Mouse (Mus musculus) large intestine, adult 2 months (tissue): Measurements from ENCODE around the gene Intu. TPM values are rescaled to one million over a fixed set of nuclear protein-coding genes. Genes with fewer than 3 reads are reported as not detected.

ENCODE experiments used
- DNase-seq: peaks from one replicate; pipeline ENCODE4 v3.0.0-alpha.2; 2012; ENCODE audit warnings: low read depth, low spot score
- whole genome bisulfite sequencing: fragments of 180-500 bp; shearing (Covaris S2); methylation state at CpG from one replicate; pipeline ENCODE4 v1.1.7; 2018; 5-methylcytosine and 5-hydroxymethylcytosine counted together
- polyA plus RNA-seq: library from polyadenylated mRNA; depleted of rRNA; stranded (reverse); fragments of >200 nt; gene quantifications from 2 replicates; pipeline ENCODE4 v1.2.3, GENCODE M21; 2012

Gene Intu
- polyA plus RNA-seq, 1 experiment, result 1.0 TPM

DNA sequence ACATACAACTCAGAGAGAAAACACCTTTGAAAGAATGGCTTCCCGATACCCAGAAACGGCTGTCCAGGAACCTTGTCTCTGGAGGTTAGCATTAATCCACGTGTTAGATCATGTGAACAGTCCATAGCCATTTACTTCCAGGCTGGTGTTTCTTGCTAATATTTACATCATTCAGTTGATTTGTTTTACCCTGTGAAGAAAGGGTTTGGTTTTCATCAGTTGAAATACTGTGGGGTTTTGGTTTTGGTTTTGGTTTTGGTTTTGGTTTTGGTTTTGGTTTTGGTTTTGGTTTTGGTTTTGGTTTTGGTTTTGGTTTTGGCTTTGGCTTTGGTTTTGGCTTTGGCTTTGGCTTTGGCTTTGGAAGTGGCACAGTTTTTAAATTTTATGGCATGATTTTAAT is 5.0 kb upstream of the Intu start:
- WGBS, result 84% methylated on average over 3 of the region's 3 CpGs
- DNase-seq, result no peak

DNA sequence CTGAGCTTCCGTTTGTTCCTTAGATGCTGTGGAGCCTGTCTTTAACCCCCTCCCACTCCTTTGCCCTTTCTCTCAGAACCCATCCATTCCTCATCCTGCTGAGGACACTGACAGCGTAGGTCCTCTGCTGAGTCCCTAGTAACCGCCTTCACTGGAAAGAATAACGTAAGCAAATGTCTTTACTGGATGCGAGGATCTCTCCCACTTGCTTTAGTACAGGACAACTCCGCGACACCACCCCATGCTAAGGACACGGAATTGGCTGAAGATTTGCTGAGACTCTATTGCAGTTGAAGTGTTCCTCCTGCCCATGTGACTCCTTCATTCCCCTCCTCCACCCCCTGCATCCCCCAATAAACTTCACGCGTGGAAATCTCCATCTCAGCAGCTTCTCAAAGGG is 3.9 kb upstream of the Intu start:
- no peak for DNase-seq
- 61% methylated on average over 10 of the region's 10 CpGs for WGBS

DNA sequence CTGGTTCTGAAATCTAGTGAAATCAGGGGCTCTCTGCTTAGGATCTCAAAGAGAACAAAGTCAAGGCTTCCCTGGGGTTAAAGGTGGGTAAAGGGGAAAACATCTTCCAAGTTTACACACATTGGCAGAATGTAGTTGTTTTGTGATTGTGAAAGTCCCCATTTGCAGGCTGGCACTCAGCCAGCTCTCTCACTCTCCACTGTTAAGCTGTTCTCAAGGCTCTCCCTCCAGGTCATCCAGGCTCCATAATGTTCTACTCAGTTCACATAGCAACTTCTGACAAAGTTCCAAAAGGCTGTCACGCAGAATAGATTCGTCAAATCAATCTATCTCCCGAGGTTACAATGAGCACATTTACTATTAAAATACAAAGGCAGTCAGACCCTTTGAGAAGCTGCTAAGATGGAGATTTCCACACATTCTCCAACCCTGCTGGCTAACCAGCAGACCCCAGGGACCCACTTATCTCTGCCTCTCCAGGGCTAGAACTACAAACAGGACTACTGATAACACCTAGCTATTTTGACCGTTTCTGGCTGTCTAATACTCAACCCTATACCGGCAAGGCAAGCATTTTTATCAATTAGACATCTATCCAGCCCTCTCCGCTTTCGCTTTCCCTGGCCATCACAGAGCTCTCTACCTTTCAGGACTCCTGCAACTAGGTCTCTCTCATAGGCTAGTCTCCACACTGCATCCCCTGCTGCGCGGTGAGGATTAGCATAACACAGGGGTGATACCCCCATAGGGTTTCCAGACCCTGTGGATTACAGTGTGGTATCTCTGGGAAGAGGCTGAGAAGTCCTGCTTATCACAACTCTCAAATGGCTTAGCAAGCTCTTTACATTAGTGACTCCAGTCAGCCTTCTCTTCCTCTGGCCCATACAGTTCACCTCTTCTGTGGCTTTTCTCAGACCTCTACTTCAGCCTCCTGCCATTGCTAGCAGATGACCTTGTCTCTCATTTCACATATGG is 2.8 kb upstream of the Intu start:
- 38% methylated on average over 9 of the region's 9 CpGs for WGBS
- DNase-seq, result no peak

DNA sequence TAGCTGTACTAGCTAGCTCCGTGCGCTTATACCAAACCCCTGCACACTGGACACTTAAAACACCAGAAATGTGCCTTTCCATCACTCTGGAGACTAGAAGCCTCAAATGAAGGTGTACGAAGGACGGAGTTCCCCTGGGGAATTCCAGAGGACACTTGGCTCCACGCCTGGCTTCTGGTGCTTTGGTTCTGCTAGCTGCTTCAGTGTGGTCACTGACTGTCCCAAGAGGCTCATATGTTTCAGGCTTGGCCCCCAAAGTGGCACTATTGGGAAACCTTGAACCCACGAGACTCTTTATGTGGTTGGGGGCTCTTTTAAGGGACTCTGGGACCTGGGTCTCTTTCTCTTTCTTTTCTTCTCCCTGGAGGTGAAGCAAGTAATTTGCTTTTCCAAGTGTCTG is 2.1 kb upstream of the Intu start:
- 53% methylated on average over 6 of the region's 6 CpGs for WGBS
- no peak for DNase-seq

DNA sequence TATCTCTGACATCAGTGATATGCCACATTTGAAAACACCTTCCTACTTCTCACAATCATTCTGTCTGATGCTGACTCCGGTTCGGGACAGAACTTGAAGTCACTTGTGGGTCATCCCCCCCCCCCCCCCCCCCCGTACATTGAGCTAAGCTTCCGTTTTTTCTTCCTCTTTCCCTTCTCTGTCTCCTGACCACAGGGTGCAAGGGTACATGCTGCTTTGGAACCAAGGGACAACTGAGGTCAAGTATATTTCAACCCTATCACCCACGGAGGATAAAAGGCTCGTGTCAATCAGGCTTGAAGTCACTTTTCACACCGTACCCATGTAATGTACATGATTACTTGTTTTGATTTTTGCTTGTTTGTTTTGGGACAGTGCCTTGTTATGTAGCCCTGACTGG is 241 bp upstream of the Intu start:
- DNase-seq, result no peak
- WGBS, result 18% methylated on average over 7 of the region's 7 CpGs

DNA sequence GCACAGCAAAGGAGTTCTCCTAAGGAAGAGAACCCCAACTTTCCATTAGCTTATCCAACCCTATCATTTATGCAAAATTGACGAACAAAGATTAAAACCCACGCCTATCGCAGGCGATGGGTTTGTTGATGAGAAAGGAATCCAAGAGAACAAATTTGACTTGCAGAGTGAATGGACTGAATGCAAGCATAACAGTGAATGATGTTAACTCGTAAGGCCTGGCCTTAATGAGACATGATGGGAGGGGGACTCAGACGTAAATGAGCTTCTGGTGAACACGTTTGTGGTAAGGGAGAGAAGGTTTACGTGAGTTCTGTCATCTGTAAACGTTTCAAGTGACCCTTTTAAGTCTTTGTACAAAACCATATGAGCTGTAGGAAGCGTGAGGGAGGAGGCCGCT is 1.2 kb downstream of the Intu start:
- WGBS, result 54% methylated on average over 11 of the region's 11 CpGs
- no peak for DNase-seq

DNA sequence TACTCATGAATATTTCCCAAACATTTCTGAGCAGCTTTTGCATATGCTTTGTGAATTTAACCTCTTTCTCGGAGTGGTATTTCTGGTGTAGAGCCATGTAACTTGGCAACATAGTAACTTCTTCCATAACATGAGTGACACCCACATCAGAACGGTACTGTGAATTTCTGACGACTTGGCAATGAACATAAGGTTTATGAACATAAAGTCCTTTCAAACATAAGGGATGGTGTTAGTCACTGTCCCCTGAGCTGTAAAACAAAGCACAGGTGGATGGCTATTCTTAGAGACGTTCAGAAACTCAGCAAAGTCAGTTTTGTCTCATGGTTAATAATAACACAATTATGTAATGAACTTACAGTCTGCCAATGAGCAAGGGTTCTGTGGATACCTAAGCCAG is 3.1 kb downstream of the Intu start:
- no peak for DNase-seq
- 57% methylated on average over 4 of the region's 4 CpGs for WGBS

DNA sequence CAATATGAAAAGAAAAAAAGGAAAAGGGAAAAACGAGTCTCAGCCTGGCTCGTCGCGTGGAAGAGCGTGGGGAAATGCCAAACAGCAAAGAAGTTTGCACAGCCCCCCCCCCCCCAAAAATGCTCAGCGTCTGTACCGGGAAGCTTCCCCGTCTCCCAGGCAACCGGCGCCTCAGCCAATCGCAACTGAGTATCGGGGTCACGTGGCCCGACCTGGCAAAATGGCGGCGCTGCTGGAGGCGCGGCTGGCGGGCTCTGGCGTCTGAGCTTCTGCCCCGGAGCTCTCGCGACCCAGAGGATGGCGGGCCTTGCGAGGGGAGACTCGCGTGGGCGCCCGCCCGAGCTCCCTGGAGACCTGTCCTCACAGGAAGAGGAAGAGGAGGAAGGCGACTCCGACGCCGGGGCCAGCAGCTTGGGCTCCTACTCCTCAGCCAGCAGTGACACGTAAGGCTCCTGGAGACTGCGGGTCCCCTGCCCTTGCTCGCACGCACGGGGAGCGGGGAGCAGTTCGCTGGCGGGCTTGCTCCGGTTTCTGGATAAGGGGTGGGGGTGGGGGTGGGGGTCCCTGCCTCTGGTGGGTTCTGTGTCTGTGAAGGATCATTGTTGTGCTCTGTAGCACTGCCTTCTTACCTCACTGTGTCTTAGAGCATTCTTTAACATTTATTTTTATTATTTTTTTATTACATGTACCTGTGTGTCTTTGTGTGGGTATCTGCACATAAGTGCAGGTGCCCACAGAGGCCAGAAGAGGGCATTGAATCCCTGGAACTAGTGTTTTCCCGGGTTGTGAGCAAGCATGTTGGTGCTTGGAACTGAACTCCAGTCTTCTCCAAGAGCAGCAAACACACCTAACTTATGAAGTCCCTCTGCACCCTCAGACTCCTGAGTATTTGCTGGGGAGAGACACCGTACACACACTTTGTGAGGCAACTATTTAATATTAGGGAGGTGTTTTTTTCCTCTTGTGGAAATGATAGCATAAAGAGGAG is 9.8 kb downstream of the Intu start:
- peak; percentile 52 for DNase-seq
- 4% methylated on average over 44 of the region's 45 CpGs for WGBS

DNA sequence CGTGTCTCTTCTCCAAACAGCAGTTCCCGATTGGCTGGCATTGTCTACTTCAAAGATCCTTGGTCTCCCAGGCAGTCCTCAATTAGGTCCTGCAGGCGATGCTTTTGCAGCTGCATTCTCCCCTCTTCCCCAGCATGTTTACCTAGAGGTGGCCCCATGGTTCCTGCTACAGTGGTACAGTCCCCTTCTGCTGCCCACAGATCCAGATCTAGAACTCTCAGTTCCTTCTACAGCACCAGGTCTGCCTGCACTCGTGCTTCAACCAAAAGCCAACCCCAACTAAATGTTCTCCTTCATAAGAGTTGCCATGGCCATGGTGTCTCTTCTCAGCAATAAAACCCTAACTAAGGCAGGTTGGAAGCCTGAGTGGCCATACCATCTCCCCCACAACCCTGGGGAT is 15.5 kb downstream of the Intu start:
- no peak for DNase-seq
- WGBS, result 86% methylated on average over 4 of the region's 4 CpGs

DNA sequence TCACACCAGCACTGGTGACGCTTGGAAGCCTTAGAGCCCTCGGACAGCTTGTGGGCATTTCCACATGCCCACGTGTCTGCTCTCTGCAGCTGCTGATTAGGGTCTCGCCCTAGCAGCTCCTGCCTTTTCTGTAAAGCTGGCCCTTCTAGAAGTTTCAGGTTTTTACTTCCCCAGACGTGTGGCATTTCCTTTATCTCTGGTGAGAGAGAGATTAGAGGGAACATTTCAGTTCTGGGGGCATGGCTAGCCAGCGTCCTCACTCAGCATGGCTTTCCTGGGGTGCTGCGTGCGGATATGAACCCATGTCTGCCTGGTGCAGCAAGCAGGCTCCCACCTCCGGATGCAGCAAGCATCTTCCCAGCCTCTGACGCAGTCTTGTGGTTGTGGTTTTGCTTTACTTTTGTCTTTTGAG is 121.9 kb downstream of the Intu start:
- 74% methylated on average over 10 of the region's 10 CpGs for WGBS
- no peak for DNase-seq

DNA sequence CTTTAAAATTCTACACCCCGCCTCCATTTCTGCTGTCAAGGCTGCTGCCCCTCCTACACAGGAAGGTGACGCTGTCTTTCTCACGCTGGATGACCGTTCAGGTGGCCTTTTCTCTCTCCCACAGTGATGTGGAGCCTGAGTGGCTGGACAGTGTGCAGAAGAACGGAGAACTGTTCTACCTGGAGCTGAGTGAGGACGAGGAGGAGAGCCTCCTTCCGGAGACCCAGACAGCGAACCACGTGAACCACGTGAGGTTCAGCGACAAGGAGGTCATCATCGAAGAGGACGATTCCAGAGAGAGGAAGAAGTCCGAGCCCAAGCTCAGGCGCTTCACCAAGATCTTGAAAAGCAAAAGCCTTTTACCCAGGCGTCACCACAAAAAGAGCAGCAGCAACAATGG is 122.5 kb downstream of the Intu start:
- no peak for DNase-seq
- WGBS, result 93% methylated on average over 16 of the region's 16 CpGs

DNA sequence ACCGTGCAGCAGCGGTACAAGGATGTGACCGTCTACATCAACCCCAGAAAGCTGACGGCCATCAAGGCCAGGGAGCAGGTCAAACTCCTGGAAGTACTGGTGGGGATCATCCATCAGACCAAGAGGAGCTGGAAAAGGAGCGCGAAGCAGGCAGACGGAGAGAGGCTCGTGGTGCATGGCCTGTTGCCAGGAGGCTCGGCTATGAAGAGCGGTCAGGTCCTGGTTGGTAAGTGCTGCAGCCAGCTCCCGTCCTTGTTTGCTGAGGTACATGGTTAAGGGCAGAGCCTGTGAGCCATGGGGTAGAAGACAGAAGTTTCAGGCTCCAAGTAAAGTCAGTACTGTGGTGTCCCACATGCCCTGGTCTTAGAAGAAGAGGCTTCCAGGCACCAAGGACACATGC is 122.9 kb downstream of the Intu start:
- DNase-seq, result no peak
- WGBS, result 85% methylated on average over 11 of the region's 11 CpGs

DNA sequence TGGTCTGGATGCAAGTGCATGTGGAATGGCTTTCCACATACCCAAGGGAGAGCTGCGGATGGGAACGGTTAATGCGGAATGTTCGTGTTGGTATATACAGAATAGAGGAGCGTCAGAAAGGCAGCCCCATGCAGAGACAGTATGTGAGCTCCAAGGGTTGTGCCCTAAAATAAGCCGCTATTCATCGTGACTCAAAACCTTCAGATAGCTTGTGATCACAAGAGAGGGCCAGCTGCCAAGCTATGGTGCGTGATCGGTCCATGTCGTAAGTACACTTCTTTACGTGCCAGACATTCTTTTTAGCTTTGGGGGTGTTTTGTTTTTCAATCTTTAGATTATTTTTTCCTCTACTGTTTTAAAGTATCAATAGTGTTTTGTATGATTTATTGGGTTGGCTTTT is 124.5 kb downstream of the Intu start:
- DNase-seq, result no peak
- WGBS, result 96% methylated on average over 11 of the region's 11 CpGs

DNA sequence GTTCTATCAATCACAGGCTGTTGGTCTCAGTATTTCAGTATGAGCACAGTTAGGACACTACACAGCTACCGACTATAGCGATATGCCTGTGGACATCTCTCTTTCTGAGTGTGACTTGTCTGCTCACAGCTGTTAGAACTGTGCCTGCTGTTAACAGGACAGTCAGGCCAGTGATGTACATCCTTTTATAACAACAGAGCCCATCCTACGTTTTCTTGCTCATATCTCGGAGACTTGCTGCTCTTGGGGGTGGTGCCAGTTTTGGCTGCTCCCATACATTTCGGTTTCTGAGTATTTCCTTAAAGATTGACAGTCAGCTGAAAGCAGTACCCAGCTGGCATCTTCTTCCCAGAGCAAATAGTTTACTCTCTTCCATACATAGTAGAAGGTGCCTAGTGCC is 125.3 kb downstream of the Intu start:
- no peak for DNase-seq
- 95% methylated on average over 5 of the region's 5 CpGs for WGBS

DNA sequence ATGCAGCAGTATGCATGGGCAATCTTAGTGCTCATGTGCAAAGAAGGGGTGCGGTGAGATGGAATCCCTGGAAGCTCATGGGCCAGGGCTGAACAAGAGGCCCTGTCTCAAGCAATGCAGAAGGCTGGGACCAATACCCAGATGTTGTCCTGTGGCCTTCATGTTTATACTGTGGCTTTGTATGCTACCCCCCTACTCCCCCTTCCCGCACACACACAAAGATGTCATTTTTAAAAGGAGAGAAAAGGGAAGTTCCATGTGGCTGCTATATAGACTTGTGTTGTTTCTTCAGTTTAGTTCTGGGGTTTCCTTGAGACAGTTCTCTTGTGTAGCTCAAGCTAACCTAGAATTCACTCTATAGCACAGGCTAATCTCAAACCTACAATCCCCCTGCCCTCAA is 129.1 kb downstream of the Intu start:
- DNase-seq, result no peak
- 94% methylated on average over 2 of the region's 2 CpGs for WGBS

DNA sequence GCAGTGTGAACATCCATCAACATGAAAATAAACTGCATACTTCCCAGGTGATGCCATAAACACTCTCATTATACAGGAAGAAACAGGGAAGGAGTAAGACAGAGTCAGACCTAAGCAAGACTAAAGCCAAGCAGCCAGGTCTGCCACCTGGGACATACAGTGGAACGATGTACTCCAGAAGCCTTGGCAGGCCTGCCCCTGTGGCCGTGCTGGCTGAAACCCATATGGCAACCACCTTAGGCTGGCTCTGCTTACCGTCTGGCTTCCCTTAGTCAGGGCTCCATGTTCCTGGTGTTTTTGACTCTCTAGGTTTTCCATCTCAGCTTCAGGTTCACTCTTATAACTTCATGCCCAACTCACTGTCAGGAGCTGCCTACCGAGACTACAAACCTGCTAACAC is 135.0 kb downstream of the Intu start:
- DNase-seq, result no peak
- WGBS, result 93% methylated on average over 4 of the region's 4 CpGs

DNA sequence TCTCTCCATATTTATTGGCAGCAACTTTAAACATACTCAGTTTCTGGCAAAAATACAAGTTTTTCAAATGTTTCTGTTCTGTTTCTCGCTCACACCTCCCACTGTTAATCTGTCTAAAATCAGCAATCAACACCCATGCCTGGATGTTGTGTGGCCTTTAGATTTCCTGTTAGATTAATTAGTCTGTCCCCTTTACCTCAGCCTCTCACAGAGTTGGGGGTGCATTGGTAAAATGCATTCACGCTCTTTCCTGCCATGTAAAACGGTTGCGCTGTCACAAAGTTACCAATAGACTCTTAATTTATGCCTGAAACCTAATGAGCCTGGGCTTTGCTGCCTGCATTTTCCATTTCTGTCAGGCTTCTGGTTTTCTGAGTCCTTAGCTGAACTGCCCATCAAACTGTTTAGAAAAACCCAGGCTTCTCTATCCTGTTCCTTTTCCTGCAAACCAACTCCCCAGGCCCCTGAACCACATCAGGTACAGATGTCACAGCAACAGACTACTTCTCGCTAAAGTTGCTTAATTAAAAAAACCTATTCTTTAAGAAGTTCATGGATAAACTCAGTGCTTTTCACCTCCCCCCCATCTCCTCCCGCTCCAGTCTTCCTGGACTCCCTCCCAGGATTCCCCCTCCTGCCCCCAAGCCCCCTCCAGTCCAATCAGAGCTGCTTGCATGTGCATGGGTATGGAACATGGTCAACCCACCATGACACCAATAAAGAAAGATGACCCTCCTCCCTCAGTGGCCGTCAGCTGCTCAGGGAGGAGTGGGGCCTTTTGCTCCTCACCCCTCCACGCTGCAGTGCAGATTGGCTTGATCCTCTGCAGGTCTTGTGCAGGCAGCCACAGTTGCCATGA is 136.0 kb downstream of the Intu start:
- no peak for DNase-seq
- 91% methylated on average over 8 of the region's 8 CpGs for WGBS

DNA sequence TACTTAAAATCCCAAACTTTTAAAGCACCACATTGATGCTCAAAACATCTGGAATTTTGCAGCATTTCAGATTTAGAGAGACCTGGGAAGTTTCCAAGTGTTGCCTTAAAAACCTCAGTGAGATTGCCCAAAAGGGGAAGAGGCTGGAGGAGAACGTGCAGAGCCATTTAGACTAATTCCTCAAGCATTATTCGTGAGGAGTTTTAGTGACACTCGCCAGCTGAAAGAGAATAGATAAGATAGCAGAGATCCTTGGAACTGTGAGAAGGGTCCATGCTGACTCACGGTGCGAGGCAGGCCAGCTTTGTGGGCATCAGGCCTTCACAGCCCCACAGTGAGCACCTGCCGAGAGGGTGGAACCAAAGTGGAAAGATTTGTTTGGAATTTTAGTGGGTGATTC is 137.8 kb downstream of the Intu start:
- WGBS, result 82% methylated on average over 6 of the region's 6 CpGs
- DNase-seq, result no peak

DNA sequence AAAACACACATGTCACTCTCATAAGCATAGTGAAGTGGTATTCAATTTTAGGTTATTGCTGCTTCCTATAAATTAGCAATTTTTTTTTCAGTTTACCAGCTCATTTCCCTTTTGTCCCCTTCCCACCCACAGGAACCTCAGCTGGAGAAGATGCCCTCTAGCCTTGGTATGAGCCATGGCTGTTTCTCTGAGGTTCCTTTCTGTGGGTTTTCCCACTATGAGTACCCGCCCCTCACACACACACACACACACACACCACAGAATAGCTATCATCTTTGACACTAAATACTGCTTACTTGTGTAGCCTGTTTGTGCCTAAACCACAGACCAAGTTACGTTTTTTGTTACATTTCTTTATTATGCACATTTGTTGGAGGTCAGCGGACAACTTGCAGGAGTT is 138.3 kb downstream of the Intu start:
- WGBS, result 86% methylated on average over 3 of the region's 3 CpGs
- no peak for DNase-seq

DNA sequence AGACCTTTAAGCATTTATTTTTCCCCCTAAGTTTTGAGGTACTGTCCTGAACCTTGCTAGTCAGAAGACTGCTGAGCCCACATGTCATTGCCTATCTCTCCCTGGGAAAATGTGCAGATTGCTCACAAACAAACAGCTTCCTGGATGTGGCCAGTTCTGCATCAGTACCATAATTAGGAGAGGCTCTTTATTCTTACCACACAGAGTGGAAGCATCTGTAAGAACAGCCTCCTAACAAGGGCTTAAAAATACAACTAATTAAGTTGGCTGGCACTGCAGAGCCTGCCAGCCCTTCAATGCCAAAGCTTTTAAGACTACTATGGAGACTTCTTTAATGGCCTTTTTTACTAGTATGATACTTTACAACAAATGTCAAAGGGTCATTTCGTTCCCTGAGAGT is 142.4 kb downstream of the Intu start:
- WGBS, result 68% methylated on average over 1 of the region's 1 CpGs
- no peak for DNase-seq
